Mouse (Mus musculus): ENCODE measurements around the gene Cadps2.

GRCm38 (mm10) chr6:23873231-23873630 lies 34.0 kb upstream of the Cadps2 start:
- TF ChIP-seq CTCF (IDR thresholded peaks at IDR 0.05; ENCODE audit: low read depth) = no peak
- no peak for TF ChIP-seq EP300 (IDR thresholded peaks at IDR 0.05; ENCODE audit: low read depth)
